ENCODE assay signal across 28 mouse cellular contexts in genomic region chr11:93040816-93041215, GRCm38 (mm10). TPM values are rescaled to one million over a fixed set of nuclear protein-coding genes. Genes with fewer than 3 reads are reported as not detected.
A peak's percentile ranks its signal among the peaks of the same experiment; 100 is the strongest.
DNase-seq lines count a peak whose midpoint lies in the region; ATAC-seq lines count a peak whose summit lies in the region.
"Had no signal": no experiment of that assay in that cellular context is flagged by ENCODE, and none has a peak within 500 bp of the region (broad histone marks: within the 10 kb centered on the region; RNA-seq: fewer than 3 reads in every experiment).

No protein-coding gene starts in this region.

- no peak overlapping the region for H3K27ac ChIP-seq in hindbrain, embryonic 14.5 days
- H3K27ac ChIP-seq: embryonic facial prominence, embryonic 13.5 days; embryonic facial prominence, embryonic 15.5 days; forebrain, embryonic 13.5 days; forebrain, embryonic 15.5 days had no signal

- no peaks in the 10 kb centered on the region for H3K36me3 ChIP-seq in hindbrain, embryonic 14.5 days (replicated peaks; ENCODE audit: control insufficient read depth, insufficient read depth)
- H3K36me3 ChIP-seq: embryonic facial prominence, embryonic 13.5 days; embryonic facial prominence, embryonic 15.5 days; forebrain, embryonic 15.5 days; G1E had no signal

- 0 out of 2 replicates have a peak, but pooled peaks have one; percentile 31 for ATAC-seq in frontal cortex, adult (ENCODE audit: low TSS enrichment)
- no peak for ATAC-seq in hindbrain, embryonic 14.5 days (ENCODE audit: low FRiP score)
- ATAC-seq: activated CD4-positive, CD25-positive, alpha-beta regulatory T cell, adult 4 months; CD4-positive, CD25-positive, alpha-beta regulatory T cell, adult 4 months; forebrain, embryonic 13.5 days; forebrain, embryonic 15.5 days; forebrain, postnatal 0 days; Patski had no signal

- no peak overlapping the region for H3K9ac ChIP-seq in hindbrain, embryonic 14.5 days
- H3K9ac ChIP-seq: embryonic facial prominence, embryonic 13.5 days; embryonic facial prominence, embryonic 15.5 days; forebrain, embryonic 13.5 days; forebrain, embryonic 15.5 days; forebrain, postnatal 0 days had no signal

- H3K4me1 ChIP-seq in hindbrain, embryonic 14.5 days (replicated peaks; ENCODE audit: control insufficient read depth, insufficient read depth, low read length) = no peaks in the 10 kb centered on the region
- H3K4me1 ChIP-seq: embryonic facial prominence, embryonic 13.5 days; embryonic facial prominence, embryonic 15.5 days; forebrain, embryonic 13.5 days; forebrain, embryonic 15.5 days had no signal

- no peak overlapping the region for H3K4me3 ChIP-seq in hindbrain, embryonic 14.5 days (replicated peaks; ENCODE audit: low read length)
- H3K4me3 ChIP-seq: embryonic facial prominence, embryonic 13.5 days; embryonic facial prominence, embryonic 15.5 days; erythroblast, embryonic 14.5 days; forebrain, embryonic 13.5 days; forebrain, embryonic 15.5 days had no signal

- no peaks in the 10 kb centered on the region for H3K27me3 ChIP-seq in hindbrain, embryonic 14.5 days (ENCODE audit: control insufficient read depth, insufficient read depth, low read length)
- H3K27me3 ChIP-seq: CH12.LX; embryonic facial prominence, embryonic 13.5 days; embryonic facial prominence, embryonic 15.5 days; forebrain, embryonic 13.5 days; forebrain, embryonic 15.5 days; Patski had no signal

- no peak for DNase-seq in frontal cortex, postnatal 14 days (ENCODE audit: low spot score in 2 of 2)
- peak; percentile 80 for DNase-seq in R1 (ENCODE audit: low read depth, low spot score)
- DNase-seq in brain, adult 2 months (ENCODE audit: low read depth, low spot score) = peak; percentile 33
- no peak for DNase-seq in hindbrain, embryonic 14.5 days (ENCODE audit: low spot score)
- no peak for DNase-seq in liver
- DNase-seq: adrenal gland, adult 8-10 months; adrenal gland, postnatal 14 days; adrenal gland, postnatal 36 days; B cell, adult 2 months; cerebellum, adult 11 months; cerebellum, adult 18-20 months; cerebellum, adult 8-10 months; cerebellum, adult 9-11 months; cerebellum, postnatal 14 days; cerebellum, postnatal 36 days; embryo, embryonic 11 days; forebrain, postnatal 0 days had no signal

- no peak overlapping the region for H3K4me2 ChIP-seq in hindbrain, embryonic 14.5 days (replicated peaks)
- H3K4me2 ChIP-seq: embryonic facial prominence, embryonic 13.5 days; embryonic facial prominence, embryonic 15.5 days; forebrain, embryonic 13.5 days; forebrain, embryonic 15.5 days had no signal

- no peaks in the 10 kb centered on the region for H3K9me3 ChIP-seq in hindbrain, embryonic 14.5 days (ENCODE audit: control insufficient read depth, low read length)
- H3K9me3 ChIP-seq: embryonic facial prominence, embryonic 13.5 days; embryonic facial prominence, embryonic 15.5 days; forebrain, embryonic 13.5 days; forebrain, embryonic 15.5 days had no signal

RNA-seq across cellular contexts. Expression of gene Car10, which starts 57.0 kb away (rescaled TPM):
- polyA plus RNA-seq in hindbrain, embryonic 14.5 days (2014; fragmentation: Nextera tagmentation; extraction: Ambion mirVana) = 51.5 TPM in 2 replicates
- polyA plus RNA-seq: CD4-positive, CD25-positive, alpha-beta regulatory T cell, adult 4 months; erythroblast, embryonic 14.5 days; G1E; Patski had no signal

Comparison
In these comparisons a context has a peak if more than half of its experiments do, and no peak if none do; other contexts are left out.
1. DNase-seq: peak in R1 (single experiment) and brain, adult 2 months (single experiment); none in frontal cortex, postnatal 14 days (0 of 2), hindbrain, embryonic 14.5 days (single experiment) and liver (single experiment).